Mouse (Mus musculus) urinary bladder, postnatal 14 days (tissue): ENCODE results near the gene Rbm8a.
"Not testable (repeated sequence)": the region's sequence is repeated elsewhere in the genome, so short reads cannot be mapped to it uniquely, and the experiment has no call there.

ENCODE experiments used
- DNase-seq: peaks from one replicate; pipeline ENCODE4 v3.0.0; 2021; ENCODE audit warnings: low spot score

Gene Rbm8a

GRCm38 (mm10) chr3:96606007-96606406 lies 23.7 kb upstream of the Rbm8a start:
- DNase-seq, result not testable (repeated sequence)

GRCm38 (mm10) chr3:96606618-96607017 lies 23.1 kb upstream of the Rbm8a start:
- DNase-seq, result no peak

GRCm38 (mm10) chr3:96617941-96618340 lies 11.8 kb upstream of the Rbm8a start:
- DNase-seq, result no peak

GRCm38 (mm10) chr3:96623201-96623600 lies 6.5 kb upstream of the Rbm8a start:
- no peak for DNase-seq

DNA sequence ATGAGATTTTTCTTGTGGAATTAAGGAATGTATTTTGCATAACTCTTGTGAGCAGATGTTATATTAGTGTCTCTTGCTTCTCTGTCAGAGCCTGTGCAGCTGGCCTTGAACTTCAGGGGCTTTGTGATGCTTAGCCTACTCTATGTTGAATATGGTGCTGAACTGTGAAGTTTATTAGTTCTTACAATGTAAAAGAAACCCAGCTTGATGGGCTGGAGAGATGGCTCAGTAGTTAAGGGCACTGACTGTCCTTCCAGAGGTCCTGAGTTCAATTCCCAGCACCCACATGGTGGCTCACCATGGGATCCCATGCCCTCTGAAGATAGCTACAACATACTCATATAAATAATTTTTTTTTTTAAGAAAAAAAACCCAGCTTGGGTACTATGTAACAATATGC lies 2.3 kb downstream of the Rbm8a start:
- DNase-seq, result no peak

GRCm38 (mm10) chr3:96634015-96634414 lies 4.3 kb downstream of the Rbm8a start:
- no peak for DNase-seq

DNA sequence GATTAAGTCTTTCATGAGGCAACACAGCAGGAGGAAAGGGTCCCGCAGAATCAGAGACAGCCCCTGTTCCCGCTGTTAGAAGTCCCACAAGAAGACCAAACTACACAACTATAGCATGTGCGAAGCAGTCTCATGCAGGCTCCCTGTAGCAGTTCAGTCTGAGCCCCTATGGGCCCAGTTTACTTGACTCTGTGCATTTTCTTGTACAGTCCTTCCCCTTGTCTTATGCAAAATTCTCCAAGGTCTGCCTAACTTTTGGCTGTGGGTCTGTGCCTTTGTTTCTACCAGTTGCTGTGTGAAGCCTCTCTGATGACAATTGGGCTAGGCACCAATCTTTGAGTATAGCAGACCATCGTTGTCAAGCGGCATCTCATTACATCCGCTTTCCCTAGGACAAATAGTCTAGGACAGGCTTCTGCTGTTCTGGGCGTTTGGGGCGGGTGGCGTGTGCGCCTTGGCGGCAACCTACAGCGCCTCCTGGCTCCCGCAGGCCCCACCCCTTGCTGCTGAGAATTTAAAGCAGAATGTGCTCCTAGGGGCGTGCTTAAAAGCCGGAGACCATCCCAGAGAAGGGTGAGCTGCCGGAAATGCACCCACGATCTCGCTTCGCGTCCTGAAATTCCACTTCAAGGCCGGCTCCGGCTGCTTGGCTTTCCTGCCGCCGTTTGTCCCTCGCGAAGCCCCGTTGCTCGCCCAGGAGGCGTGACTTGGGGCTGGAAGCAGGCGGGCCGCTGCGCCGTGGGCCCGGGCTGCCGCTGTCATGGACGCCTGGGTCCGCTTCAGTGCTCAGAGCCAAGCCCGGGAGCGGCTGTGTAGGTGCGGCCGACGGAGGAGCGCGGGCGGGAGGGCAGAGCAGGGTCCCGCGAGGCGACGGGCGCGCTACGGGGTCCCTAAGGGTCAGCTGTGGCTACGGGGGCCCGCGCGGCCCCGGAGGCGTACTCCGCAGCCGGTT lies 5.5 kb downstream of the Rbm8a start, which contains the start of the genes Pex11b and Gm42957:
Gene Pex11b, plus strand, starts transcription at position 449 of the 952 bp plus-strand sequence.
Gene Gm42957, plus strand, starts transcription at position 547 of the 952 bp plus-strand sequence.
- DNase-seq, result peak; percentile 90

GRCm38 (mm10) chr3:96635906-96636305 lies 6.2 kb downstream of the Rbm8a start:
- DNase-seq, result no peak

DNA sequence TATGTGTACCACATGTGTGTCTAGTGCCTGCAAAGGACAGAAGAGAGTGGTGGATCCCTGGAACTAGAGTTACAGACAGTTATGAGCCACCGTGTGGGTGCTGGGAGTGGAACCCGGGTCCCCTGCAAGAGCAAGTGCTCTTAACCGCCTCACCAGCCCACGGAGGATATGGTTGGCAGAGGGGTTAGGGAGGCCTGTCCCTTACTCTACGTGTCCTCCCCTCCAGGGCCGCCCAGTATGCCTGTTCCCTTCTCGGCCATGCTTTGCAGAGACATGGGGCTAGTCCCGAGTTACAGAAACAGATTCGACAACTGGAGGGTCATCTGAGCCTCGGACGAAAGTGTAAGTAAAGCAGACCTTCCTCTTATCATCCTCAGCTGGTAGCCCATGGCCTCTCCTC lies 6.7 kb downstream of the Rbm8a start:
- DNase-seq, result no peak

DNA sequence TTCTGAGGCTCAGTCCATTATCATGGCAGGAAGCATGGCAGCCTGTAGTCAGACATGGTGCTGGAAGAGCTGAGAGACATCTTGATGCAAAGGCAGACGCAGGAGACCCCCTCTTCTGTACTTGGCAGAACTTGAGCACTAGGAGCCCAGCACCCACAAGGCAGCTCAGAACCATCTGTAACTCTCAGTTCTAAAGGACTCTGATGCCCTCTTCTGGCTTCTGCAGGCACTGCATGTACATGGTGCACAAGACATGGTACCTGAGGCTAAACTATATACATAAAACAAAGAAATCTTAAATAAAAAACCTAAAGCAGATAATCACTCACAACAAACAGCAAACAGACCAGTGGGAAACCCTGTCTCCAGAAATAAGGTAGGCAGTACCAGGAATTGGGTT lies 9.5 kb downstream of the Rbm8a start:
- DNase-seq, result peak; percentile 68

- peak; percentile 63 for DNase-seq
These were observed 15.4 kb downstream of the Rbm8a start, which contains the start of gene Itga10 for GRCm38 (mm10) chr3:96645018-96645649. Gene Itga10, plus strand, starts transcription at chr3:96645584.

- no peak for DNase-seq
These were observed 17.6 kb downstream of the Rbm8a start for GRCm38 (mm10) chr3:96647365-96647764.

GRCm38 (mm10) chr3:96660901-96661300 lies 31.2 kb downstream of the Rbm8a start:
- no peak for DNase-seq

- no peak for DNase-seq
These were observed 33.1 kb downstream of the Rbm8a start for GRCm38 (mm10) chr3:96662731-96663316.

DNA sequence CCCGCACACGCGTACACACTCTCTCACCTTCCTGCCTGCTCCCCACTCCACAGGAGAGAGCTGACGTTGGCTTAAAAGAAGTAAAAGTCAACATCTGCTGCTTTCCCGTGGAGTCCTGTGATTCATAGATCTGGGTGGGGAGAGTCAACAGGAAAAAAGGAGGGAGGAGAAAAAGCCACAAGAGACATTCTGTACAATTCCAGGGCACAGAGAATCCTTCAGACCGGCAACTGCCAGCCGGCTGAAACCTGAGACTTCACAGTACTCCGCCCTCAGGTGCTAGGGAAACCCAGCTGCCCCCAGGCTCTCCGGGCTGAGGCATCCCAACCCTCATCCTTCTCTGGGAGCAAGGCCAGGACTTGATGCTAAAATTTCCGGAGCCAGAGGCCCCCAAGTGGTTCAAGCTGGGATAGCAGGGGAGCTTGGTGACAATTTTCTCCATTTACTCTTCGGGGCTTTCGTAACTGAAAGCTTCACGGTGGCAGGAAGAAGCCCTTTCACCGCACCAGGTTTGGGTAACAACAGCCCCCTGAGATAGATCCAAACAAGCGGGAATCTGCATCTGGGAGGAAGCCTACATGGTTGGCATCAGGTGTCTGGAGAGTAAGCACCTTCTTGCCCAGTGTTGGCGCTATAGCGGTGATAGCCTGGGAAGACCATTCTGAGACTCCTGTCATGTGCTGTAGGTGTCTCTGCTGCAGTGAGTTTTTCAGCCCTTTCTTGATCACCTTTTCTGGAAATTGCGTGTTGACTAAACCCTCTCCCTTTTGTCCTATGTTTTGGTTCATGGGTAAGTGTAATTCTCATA lies 33.9 kb downstream of the Rbm8a start:
- DNase-seq, result peak; percentile 88

DNA sequence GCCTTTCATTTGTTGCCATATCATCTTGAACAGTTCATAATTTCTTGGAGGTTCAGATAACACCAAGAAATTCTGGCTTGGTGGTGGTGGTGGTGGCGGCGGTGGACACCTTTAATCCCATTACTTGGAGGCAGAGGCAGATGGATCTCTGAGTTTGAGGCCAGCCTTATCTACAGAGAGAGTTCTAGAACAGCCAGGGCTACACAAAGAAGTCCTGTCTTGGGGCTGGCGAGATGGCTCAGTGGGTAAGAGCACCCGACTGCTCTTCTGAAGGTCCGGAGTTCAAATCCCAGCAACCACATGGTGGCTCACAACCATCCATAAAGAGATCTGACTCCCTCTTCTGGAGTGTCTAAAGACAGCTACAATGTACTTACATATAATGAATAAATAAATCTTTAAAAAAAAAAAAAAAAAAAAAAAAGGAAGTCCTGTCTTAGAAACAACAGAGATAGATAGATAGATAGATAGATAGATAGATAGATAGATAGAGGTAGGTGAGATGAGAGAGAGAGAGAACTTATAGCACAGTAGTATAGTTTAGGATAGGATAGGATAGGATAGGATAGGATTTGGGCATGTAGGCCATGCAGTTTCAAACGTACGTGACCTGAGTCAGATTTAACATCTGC lies 36.1 kb downstream of the Rbm8a start:
- DNase-seq, result not testable (repeated sequence)

DNA sequence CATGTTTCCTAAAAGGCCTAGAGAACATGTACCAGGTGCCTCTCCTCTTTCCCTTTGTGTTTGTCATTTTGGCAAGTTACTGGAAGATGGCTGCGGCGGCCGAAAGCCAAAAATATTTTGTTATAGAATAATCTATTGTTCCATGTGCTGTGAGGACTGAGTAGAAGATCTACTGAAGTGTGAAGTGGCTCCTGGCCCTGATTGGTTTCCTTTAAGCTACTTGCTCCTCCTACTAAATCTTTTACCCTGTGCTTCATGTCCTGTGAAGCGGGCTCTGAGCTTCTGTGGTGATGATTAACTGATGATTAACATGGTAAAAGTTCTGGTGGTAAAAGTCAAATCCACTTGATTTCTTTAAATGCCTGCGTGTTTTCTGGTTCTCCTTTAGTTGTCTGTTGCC lies 37.2 kb downstream of the Rbm8a start:
- DNase-seq, result no peak

GRCm38 (mm10) chr3:96667316-96667715 lies 37.6 kb downstream of the Rbm8a start:
- DNase-seq, result peak; percentile 56

DNA sequence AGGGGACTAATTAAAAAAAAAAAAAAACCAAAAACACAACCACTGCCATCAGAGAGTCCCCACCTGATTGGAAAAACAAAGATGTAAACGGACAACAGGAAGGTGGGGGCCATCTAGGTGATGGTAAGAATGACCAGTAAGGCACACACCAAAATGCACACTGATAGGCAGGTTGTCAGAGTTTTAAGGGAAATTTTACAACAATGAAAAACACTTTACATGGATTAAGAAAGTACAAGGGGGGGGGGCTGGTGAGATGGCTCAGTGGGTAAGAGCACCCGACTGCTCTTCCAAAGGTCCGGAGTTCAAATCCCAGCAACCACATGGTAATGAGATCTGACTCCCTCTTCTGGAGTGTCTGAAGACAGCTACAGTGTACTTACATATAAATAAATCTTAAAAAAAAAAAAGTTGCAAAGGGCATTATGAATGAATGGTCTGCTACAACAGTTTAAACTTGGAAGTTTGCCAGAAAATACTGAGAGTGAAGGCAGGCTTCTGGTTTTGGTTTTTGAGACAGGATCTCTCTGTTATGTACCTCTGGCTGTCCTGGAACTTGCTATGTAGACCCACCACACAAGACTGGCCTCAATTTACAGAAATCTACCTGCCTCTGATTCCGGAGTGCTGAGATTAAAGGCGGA lies 38.8 kb downstream of the Rbm8a start:
- no peak for DNase-seq

GRCm38 (mm10) chr3:96669727-96670468 lies 40.2 kb downstream of the Rbm8a start, which contains the start of gene Ankrd35:
Gene Ankrd35, plus strand, starts transcription at chr3:96670131.
- peak; percentile 88 for DNase-seq
